Mouse (Mus musculus): ENCODE data around the gene Aaed1. TPM values are rescaled to one million over a fixed set of nuclear protein-coding genes. Genes with fewer than 3 reads are reported as not detected.

Gene Aaed1
- 1 to 10 TPM; 2.6 to 7.8 TPM for polyA plus RNA-seq (2012; fragmentation: generic; extraction: Trizol)

GRCm38 (mm10) chr13:64312024-64312915 lies at the start of gene Aaed1:
Gene Aaed1, minus strand, starts transcription at chr13:64312710.

DNA sequence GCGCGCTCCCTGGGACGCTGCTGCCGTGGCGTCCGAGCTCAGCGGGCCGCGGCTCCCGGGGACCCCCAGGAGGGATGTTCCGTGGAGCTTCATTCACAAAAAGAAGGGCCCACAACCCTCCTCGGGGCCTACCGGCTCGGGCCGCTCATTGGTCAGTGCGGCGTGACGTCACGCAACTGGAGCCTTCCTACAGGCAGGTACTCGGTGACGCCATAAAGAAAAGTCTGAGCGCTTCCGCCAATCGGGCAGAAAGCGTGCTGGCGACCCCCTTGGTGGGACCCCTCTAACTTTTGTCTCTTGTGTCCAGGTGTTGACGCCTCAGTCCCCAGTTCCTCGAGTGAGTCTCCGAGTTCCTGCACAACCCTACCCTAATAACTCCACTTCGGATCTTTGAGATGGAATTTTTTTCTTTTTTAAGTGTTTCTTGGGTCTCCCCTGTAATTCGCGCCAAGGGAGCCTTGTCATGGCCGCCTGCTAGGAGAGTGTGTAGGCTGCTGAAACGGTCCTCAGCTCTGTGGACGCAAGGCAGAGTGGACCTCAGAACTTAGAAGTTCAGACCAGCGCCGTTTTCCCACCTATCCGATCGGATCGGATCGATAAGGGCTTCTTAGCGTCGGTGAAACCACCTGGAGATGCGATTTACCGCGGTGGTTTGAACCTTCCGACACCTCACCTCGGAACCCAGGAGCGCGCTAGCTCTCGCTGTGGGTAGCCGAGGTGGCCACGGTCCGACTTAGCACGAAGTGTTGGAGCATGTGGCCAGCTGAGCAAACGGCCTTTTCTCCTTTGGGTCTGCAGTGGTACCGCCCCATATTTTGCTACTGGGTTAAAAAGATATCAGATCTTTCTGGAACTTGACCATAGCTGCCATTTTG lies 37.4 kb downstream of the Aaed1 start, which contains the start of gene Cdc14b:
Cdc14b (minus strand) TSS at position 412 of the 875 bp plus-strand sequence.

Other genes starting within 250 kb of the Aaed1 start
- not detected for gene Hsd17b3, start 223.5 kb downstream of the Aaed1 start, polyA plus RNA-seq (2012; fragmentation: generic; extraction: Trizol)
- gene Slc35d2, start 183.3 kb downstream of the Aaed1 start, polyA plus RNA-seq (2012; fragmentation: generic; extraction: Trizol) = 1 to 10 TPM in 1 of 2 experiments, under 1 TPM in 1; 0.35 to 2.6 TPM
- 1 to 10 TPM in 1 of 2 experiments, under 1 TPM in 1; 0.51 to 1.2 TPM for gene Zfp367, start 159.5 kb downstream of the Aaed1 start, polyA plus RNA-seq (2012; fragmentation: generic; extraction: Trizol)
- 10 to 100 TPM in 1 of 2 experiments, 1 to 10 TPM in 1; 6.8 to 21.2 TPM for gene Habp4, start 150.9 kb downstream of the Aaed1 start, polyA plus RNA-seq (2012; fragmentation: generic; extraction: Trizol)
- gene Cdc14b, start 37.4 kb downstream of the Aaed1 start, polyA plus RNA-seq (2012; fragmentation: generic; extraction: Trizol) = 1 to 10 TPM in 1 of 2 experiments, under 1 TPM in 1; 0.41 to 2.3 TPM
- 100 to 1,000 TPM in 1 of 2 experiments, 10 to 100 TPM in 1; 82.2 to 177 TPM for gene Ctsl, start 58.2 kb upstream of the Aaed1 start, polyA plus RNA-seq (2012; fragmentation: generic; extraction: Trizol)
- 1 to 10 TPM; 5.5 to 7.5 TPM for gene Cdk20, start 119.6 kb upstream of the Aaed1 start, polyA plus RNA-seq (2012; fragmentation: generic; extraction: Trizol)
- not detected for gene Fam240b, start 185.1 kb upstream of the Aaed1 start, polyA plus RNA-seq (2012; fragmentation: generic; extraction: Trizol)

Data from C3H10T1/2 (cell line).